Mouse (Mus musculus) A20 (cell line): ENCODE measurements around the gene Nfkb2.

Experiments
- DNase-seq: peaks from one replicate; pipeline ENCODE4 v3.0.0-alpha.2; 2011; ENCODE audit warnings: low read depth, low spot score

Gene Nfkb2

DNA sequence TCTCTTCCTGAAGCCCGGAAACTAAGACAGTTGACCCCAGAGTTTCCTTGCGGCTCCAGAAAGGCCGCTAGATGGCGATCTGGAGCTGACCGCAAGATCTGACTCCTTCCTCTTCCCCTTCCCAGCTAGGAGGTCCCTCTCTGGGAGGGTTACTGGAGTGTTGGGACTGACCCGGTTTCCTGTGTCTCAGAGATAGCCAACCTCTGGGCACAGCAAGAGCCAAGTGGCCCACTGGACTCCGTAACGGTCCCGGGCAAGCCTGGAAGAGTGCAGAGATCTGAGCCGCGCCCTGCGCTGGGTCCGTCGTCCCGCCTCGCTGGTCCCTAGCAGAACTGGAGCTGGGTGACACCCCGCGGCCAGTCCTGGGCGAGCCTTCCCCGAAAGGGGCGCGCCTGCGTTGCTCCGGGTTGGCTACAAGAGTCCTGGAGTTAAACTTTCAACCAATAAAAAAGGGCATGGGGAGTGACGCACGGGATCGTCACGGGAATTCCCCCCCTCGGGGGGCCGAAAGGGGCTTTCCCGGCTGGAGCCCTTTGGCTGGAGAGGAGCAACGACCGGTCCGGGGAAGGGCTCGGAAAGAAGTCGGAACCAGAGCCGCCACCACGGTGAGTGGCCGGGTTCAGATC, at the start of gene Nfkb2:
Gene Nfkb2, plus strand, starts transcription at position 105 of the 626 bp plus-strand sequence.
- DNase-seq = peak; percentile 99

DNA sequence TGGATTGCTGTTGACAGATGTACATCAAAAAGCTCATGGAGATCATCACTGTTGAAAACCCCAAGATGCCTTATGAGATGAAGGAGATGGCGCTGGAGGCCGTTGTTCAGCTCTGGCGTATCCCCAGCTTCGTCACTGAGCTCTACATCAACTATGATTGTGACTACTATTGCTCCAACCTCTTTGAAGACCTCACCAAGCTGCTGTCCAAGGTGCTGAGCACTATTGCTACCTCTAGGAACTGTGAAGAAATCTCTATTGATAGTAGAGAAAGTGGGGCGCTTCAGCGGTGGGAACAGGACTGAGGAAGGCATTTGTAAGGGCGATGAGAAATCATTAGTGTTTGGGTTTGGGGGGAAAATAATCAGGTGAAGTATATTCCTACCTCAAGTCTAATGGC, 39.4 kb upstream of the Nfkb2 start:
- DNase-seq = no peak

DNA sequence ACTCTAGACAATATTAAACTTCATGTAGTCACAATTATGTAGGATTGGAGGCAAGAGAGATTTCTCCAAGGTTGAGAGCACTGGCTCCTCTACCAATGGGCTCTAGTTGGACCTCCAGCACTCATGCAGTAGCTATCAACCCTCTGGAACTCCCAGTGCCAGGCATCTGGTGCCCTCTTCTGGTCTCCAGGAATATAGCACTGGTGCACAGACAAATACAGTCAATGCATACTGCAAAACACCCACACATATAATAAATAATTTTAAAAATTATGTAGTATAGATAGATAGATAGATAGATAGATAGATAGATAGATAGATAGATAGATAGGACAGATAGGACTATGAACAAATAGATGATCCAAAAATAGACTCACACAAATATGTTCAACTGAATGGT, 28.8 kb upstream of the Nfkb2 start:
- peak; percentile 53 for DNase-seq

DNA sequence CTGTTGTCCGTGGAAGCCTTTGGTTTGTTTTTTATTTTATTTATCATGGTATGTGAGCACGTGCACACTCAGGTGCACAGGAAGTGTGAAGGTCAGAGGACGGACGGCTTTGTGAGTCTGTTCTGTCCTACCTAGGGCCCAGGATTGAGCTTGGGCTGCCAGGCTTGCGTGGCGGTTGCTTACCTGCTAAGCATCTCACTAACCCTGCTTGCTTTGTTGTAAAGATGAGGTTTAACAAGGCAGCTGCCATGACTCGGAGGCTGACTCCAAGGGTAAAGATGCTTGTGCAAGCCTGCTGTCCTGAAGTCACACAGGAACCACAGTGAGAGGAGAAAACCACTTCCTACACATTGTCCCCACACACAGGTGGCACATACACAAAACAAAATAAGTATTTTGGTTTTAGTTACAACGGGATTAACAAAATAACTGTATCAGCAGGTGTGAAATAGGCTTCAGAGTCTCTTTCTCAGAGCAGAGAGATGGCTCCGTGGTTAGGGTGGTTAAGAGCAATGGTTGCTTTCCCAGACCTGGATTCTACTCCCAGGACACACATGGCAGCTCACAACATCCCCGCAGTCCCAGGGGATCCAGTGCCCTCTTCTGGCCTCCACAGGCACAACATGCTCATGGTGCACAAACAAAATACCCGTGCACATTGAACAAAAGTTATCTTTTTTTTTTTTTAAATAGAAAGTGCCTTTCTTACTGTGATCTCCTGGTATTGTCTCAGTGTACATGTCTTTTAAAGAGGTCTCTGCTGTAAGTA, 21.9 kb upstream of the Nfkb2 start:
- DNase-seq = peak; percentile 14

DNA sequence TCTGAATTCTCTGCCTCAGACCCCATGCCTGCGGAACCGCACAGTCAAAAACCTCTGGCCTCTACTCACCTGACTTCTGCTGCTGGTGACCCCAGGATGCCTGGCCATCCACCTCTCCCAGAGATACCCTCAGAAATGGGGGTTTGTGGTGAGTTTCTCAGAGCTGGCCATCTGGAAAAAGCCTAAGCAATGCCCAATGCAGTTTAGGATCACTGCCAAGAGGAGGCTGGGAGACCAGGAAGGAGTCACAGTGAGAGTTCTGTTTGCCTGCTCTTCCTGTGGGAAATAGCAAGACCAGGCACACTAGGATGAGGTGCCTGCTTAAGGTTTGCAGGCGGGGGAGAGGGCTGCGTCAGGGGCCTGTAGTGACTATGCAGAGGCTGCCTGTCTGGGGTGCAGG, 19.4 kb upstream of the Nfkb2 start:
- DNase-seq = no peak

DNA sequence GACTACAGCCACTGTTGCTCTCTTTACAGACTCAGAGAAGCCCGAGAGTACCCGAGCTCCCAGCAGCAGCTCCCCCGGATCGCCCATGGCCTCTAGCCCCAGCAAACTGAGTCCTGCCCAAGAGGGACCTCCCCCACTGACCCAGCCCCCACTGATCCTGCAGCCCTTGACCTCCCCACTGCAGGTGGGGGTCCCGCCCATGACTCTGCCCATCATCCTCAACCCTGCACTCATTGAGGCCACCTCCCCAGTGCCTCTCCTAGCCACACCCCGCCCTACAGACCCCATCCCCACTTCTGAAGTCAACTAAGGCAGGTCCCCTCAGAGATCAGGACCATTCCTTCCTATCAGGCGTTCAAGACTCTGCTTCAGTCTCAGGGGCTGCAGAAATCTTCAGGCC, 18.5 kb upstream of the Nfkb2 start:
- DNase-seq = no peak

DNA sequence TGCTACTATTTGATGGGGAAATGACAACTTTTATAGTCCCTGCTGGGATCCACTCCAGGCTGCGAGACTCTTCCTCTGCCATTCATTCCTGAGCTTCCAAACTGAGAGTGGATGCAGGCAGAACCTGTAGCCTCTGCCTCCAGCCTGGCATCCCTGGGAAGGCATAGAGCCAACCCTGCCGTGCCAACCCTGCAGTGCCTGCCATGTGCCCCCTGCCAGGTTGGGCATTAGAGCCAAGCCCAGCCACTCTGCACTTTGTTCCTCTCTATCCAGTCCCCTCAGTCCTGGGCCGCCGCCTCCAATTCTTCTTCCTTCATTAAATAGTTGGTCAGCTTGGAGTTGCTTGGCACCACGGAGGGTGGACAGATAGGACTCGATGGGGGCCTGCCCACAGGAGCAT, 18.1 kb upstream of the Nfkb2 start:
- no peak for DNase-seq

DNA sequence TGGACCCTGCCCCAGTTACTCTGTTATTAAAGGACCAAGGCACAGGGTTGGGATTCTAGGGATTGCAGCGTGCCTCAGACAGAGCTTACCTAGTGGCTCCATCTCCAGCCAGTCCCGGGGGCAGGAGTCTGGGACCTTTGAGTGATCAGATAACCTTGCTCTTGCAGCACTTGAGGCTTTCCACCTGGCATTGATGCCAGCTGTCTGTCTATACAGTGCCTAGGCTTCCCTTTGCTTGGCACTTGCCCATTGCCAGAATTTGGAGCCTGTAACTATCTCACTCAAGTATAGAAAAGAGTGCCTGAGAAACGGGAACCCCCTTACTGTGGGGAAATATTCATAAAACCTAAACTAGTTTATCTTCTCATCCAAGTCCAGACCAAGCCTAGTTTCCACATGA, 17.2 kb upstream of the Nfkb2 start:
- DNase-seq = no peak

DNA sequence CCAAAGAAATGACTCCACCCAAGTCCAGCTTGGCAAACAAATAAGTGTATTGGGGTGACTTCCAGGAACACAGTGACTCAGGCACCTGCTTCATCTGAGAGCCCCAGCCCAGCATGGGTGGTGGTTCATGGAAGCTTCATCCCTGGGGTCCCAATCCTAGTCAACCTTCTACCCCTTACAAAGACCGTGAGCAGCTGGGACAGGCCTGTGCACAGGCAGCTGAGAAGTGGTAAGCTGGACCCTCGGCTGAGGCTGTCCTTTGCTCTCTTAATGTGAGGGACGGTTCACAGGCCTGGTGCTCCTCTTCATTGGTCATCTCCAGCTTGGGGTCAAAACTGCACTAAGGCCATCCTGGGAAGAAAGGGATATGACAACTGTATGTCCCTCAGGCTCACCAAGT, 16.6 kb upstream of the Nfkb2 start:
- DNase-seq = no peak

DNA sequence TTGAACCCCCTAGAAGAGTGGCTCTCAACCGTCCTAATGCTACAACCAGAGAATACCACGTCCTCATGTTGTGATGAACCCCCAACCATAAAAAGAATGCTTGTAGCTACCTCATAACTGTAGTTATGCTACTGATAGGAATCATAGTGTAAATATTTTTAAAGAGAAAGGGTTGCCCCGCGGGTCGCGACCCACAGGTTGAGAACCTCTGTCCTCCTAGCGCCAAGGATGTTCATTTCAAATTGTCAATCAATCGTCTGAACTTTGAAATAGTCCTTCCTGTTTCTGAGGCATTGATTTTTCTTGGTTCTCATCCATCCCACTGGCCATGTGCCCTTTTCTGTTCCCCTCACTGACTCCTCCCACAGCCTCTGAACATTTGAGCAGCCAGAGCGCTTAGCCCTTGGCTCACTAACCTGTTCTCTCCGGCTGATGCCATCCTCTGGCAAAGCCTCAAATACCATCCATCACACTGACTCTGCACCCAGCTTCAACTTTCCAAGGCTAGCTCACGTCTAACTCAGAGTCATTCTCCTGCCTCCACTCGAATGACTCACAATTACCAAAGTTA, 13.5 kb upstream of the Nfkb2 start:
- peak; percentile 37 for DNase-seq

DNA sequence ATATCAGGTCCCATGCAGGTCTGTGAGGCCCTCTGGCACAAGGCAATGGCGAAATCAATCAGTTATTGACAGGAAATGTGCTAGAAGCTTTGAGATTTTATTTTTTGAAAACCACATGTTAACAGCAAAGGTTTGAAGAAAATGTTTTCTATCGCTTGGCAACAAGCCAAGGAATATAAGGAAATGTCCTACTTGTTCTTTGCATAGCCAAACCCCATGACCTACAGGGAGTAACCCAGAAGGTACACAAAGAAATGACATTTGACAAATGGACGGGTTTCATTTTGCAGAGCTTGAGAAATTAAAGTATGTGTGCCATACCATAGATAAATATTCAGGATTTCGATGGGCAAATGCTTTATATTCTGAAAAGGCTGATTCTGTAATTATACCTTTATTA, 7.2 kb upstream of the Nfkb2 start:
- DNase-seq = no peak

DNA sequence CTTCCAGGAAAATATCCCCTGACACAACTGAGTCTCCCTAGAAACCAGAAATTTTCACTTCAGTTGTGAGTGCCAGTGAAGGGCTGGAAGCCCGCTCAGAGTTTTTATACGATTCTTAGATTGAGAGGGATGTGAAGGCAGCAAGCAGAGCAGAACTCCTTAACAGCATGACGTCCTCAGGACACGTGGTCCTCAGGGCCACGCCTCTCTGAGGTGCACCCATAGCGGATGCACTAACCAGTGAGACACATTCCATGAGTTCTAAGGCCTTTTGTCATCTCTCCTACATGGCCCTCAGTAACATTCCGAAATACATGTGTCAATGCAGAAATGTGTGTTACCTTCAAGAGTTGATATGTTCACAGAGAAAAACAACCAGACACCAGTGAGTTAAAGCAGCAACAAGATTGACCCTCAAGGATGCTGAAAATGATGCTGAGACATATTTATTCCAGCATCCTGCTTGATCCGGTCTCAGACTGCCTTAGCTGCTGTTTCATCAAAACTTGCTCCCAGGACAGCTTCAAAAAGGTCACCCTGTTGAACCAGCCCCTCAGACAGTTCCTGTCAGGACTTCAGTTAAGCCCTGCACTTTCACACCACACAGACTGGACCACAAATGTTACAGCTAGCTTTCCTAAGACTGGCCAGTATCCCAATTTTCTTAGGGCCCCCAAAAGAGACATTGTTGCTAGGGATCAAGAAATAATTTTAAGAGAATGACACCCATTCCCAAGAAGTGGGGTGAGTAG, 3.6 kb upstream of the Nfkb2 start:
- DNase-seq = no peak

DNA sequence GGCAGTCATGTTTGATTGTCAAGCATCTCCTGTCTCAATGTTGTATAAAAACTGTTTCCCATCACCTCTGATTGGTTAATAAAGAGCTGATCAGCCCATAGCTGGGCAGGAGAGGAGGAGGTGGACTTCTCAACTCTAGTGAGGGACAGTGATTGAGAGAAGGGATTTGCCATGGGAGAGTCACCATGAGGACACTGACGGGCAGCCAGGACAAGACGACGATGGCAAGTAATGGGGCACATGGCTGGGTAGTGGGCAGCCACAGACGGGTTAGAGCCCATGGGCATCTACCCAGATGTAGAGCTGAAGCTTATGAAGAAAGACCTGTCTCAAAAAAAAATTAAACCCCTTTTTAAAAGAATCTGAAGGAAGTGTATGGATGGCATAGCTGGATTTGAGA, 1.6 kb upstream of the Nfkb2 start:
- no peak for DNase-seq

DNA sequence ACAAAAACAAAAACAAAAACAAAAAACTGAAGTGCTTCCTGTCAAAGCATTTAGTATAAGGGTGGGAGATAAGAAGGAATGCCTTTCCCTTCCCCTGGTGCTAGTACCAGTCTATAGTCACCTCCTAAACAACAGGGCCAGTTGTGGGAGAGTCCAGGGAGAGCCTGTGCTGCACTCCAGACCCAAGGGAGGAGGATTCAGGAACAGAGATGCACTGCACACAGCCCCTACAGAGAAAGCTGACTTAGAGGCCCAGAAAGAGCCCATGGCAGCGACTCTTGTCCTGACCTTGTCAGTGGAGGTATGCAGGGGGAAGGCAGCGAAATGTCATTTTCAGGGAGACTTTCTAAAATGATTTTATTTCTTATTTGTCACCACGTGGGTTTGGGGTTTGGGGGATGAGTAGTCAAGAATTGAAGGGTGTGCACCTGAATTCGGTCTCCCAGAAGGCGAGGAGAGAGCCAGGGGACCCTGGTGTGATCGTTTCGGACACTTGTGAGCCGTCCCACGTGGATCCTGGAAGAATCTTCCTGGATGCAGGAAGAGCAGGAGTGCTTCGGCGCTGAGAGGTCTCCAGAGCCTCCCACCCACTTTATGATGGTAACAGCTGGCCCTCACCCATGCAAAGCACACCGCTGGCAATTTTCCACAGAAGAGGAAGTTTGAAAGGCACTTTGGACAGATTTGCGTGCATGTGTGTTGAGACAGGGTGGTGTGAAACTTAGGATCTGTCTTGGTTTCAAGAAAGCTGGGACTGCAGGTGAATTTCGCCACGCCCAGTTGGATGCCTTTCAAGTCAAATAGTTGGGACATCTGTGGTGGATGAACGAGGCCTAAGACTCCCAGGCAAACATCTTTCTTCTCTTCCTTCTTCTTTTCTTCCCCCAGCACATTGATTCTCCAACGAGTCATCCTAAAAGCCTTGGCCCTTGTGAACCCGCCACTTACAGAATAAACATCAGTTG, 587 bp upstream of the Nfkb2 start:
- no peak for DNase-seq

DNA sequence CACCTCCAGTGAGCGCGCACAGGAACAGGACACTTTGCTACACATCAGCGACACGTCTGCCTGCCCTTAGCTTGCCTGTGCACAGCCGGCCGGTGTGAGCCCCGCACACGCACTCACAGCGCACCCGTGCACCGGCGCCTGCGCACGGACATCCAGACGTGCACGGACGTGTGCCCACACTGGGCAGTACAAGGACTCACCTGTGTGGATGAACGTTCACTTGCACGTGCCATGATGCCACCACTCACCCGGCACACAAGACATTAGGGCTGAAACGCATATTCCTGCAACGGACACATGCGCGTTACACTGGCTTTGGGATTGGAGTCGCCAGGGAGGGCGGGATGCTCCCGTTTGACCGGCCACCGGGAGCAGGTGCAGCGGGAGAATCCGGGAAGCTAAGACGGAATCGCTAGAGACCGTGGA, 801 bp downstream of the Nfkb2 start:
- no peak for DNase-seq

DNA sequence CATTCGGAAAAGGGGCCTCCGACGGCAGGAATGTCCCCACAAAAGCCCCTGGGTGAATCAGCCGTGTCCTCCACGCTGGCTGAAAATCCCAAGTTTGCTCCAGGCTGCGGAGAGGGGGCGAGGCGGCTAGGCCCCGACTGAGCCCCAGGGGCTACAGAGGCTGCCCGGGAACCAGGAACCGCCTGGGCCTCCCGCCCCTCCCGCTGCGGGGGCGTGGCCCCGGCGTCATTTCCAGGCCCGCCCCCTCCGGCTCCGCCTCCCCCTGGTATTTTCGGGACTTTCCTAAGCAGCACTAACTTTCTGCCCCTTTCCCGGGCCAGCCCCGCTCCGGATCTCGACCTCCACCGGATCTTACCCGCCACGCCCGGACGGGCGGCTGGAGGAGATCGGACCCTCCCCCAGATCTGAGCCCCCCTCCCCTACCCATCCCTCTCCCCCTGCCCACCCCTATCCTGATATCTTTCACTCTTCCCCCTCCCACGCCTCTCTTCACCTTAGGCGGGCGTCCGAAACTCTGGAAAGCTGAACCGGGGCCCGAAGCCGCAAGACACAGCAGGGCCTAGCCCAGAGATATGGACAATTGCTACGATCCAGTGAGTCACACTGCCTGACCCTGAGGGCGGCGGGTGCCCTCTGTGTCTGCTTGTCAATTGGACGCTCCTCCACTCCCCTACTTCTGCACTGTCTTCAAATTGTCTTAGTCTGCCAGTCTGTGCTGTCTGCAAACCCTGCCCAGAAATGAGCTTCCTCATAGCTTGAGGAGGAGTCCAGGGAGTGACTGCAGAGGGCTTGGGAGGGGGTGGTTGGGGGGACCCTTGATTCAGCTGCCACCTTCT, 1.5 kb downstream of the Nfkb2 start:
- DNase-seq = peak; percentile 97

DNA sequence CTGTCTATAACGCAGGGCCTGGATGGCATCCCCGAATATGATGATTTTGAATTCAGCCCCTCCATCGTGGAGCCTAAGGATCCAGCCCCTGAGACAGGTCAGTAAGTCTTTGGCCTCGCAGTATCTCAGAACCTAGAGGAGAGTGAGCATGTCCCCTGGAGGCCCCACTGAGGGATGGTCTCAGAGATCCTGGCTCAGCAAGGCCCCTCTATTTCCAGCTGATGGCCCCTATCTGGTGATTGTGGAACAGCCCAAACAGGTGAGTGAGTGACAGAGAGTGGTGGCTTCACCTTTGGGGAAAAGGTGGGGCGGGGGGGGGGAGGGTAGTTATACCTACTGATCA, 2.1 kb downstream of the Nfkb2 start:
- DNase-seq = no peak

DNA sequence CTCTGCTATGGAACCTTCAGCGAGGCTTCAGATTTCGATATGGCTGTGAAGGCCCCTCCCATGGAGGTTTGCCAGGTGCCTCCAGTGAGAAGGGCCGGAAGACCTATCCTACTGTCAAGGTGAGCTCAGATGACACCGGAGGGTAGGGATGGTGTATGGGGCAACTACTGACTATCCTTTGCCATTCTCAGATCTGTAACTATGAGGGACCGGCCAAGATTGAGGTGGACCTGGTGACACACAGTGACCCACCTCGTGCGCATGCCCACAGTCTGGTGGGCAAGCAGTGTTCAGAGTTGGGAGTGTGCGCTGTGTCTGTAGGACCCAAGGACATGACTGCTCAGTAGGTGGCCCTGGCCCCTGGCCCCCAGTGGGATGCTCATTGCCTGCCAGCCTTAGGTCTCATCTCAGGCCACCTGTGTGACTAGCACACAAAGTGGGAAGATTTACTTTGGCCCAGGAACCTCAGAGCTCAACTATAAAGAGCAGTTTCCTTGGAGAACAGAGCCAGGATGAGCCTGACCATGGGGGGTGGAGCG, 2.7 kb downstream of the Nfkb2 start:
- DNase-seq = no peak

DNA sequence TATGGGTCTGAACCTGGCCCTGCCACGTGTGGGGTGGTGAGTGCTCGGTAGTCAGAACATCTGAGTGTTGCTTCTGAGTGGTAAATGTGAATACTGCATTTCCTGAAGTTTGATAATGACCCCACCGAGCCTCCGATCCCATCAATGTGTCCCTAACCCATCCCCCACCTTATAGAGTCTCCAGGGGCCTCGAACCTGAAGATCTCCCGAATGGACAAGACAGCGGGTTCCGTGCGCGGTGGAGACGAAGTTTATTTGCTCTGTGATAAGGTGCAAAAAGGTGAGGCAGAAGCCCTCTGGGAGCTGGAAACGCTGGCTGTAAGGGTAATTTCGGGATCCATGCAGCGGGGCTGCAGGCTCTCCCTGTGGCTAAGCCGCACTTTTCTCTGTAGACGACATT, 3.7 kb downstream of the Nfkb2 start:
- no peak for DNase-seq

DNA sequence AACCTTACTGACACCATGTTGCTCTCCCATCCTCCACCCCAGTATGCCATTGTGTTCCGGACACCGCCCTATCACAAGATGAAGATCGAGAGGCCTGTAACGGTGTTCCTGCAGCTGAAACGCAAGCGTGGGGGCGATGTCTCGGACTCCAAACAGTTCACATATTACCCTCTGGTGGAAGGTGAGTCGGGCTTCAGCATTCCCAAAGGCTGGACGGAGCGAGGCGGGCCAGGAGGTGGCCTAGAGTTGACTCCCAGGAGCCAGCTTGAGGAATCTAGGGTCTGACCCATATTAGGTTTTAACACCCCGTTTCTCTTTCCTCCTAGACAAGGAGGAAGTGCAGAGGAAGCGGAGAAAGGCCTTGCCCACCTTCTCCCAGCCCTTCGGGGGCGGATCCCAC, 4.2 kb downstream of the Nfkb2 start:
- DNase-seq = no peak
